Mouse (Mus musculus) ES-Bruce4 (cell line): ENCODE results near the gene Nrg3. TPM values are rescaled to one million over a fixed set of nuclear protein-coding genes. Genes with fewer than 3 reads are reported as not detected.

ENCODE experiments used
- H3K27ac ChIP-seq: 2 replicates; pipeline ENCODE4 v1.5.1; 2012; ENCODE audit warnings: low read length, inconsistent platforms; ENCODE audit not compliant: insufficient read depth
- H3K27me3 ChIP-seq: 2 replicates; pipeline ENCODE4 v1.6.1; 2012; ENCODE audit warnings: mild to moderate bottlenecking, low read length, inconsistent platforms; ENCODE audit not compliant: control insufficient read depth, poor library complexity, insufficient read depth, severe bottlenecking
- H3K36me3 ChIP-seq: 2 replicates; pipeline ENCODE4 v1.6.1; 2012; ENCODE audit warnings: inconsistent platforms, mild to moderate bottlenecking, low read length, moderate library complexity; ENCODE audit not compliant: control insufficient read depth, poor library complexity, insufficient read depth, severe bottlenecking
- H3K4me1 ChIP-seq: one replicate; pipeline ENCODE4 v1.8.1; 2011; ENCODE audit warnings: low read length; ENCODE audit not compliant: control insufficient read depth, insufficient read depth
- H3K4me3 ChIP-seq: 2 replicates; pipeline ENCODE4 v1.5.1; 2011; ENCODE audit warnings: low read depth, mild to moderate bottlenecking, low read length
- H3K9ac ChIP-seq: 2 replicates; pipeline ENCODE4 v1.6.1; 2012; ENCODE audit warnings: low read depth, mild to moderate bottlenecking, inconsistent platforms; ENCODE audit not compliant: poor library complexity, severe bottlenecking
- H3K9me3 ChIP-seq: replicated peaks from 2 replicates; pipeline ENCODE4 v1.6.1; 2012; ENCODE audit warnings: mild to moderate bottlenecking, low read length, inconsistent platforms; ENCODE audit not compliant: control insufficient read depth, poor library complexity, insufficient read depth, severe bottlenecking
- CTCF ChIP-seq: IDR thresholded peaks from one replicate; pipeline ENCODE4 v1.8.1; 2011; ENCODE audit warnings: low read depth, low read length
- EP300 ChIP-seq: IDR thresholded peaks from 2 replicates; pipeline ENCODE4 v1.6.1; 2011; ENCODE audit warnings: low read depth, low read length; ENCODE audit not compliant: insufficient read depth
- POLR2A ChIP-seq: IDR thresholded peaks from one replicate; pipeline ENCODE4 v1.8.1; 2011; ENCODE audit warnings: low read length; ENCODE audit not compliant: insufficient read depth
- polyA plus RNA-seq: library from polyadenylated mRNA; stranded (reverse); fragments of >200 nt; gene quantifications from 2 replicates; pipeline ENCODE4 v1.2.4, GENCODE M21; 2011; ENCODE audit warnings: low read depth; ENCODE audit not compliant: missing spikeins, insufficient read depth, insufficient read length

Nrg3 gene
- polyA plus RNA-seq, 1 experiment, result not detected

- Histone ChIP-seq H3K27ac (no peak overlapping the region), H3K9me3 (no peaks in the 10 kb centered on the region), H3K36me3 (no peaks in the 10 kb centered on the region), H3K9ac (no peak overlapping the region), H3K27me3 (no peaks in the 10 kb centered on the region), H3K4me1 (no peaks in the 10 kb centered on the region), H3K4me3 (no peak overlapping the region)
- TF ChIP-seq POLR2A (no peak), EP300 (no peak), CTCF (no peak)
These were observed 116.6 kb downstream of the Nrg3 start for GRCm38 (mm10) chr14:39356251-39356650.

DNA sequence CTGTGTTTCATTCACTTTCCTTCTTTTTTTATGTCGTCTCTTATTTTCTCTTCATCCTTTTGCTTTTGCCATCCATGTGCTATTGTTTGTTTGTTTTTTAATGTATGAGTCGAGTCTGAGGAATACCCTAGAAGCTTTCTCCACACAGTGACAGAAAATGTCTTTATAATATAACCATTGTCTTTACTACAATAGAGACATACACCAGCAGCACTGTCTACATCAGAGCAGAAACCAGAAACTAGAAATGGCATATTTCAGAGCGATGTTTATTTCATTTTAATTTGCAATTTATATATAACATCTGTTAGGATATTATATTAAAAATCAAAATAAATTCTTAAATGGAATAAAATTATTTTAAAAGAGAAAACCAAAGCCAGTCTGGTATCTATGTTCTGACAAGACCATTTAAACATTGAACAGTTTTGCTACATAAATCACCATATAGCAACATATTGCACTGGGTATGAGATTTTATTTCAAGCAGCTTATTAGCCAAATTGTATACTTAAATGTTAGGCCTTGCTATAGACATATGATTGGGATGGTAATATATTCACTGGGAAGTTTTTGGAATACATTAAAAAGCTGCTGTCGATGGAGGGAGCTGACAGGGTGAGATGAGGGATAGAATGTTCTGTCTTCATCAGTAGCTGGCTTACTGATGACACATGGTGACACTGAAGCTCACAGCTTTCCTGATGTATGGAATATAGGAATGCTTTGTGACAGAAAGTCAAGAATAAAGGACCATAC, 120.7 kb downstream of the Nrg3 start:
- TF ChIP-seq POLR2A, result no peak
- no peak for TF ChIP-seq EP300
- no peak for TF ChIP-seq CTCF
- no peak overlapping the region for H3K27ac ChIP-seq
- H3K9ac ChIP-seq, result no peak overlapping the region
- H3K9me3 ChIP-seq, result no peaks in the 10 kb centered on the region
- no peak overlapping the region for H3K4me3 ChIP-seq
- no peaks in the 10 kb centered on the region for H3K27me3 ChIP-seq
- H3K4me1 ChIP-seq, result no peaks in the 10 kb centered on the region
- H3K36me3 ChIP-seq, result no peaks in the 10 kb centered on the region

DNA sequence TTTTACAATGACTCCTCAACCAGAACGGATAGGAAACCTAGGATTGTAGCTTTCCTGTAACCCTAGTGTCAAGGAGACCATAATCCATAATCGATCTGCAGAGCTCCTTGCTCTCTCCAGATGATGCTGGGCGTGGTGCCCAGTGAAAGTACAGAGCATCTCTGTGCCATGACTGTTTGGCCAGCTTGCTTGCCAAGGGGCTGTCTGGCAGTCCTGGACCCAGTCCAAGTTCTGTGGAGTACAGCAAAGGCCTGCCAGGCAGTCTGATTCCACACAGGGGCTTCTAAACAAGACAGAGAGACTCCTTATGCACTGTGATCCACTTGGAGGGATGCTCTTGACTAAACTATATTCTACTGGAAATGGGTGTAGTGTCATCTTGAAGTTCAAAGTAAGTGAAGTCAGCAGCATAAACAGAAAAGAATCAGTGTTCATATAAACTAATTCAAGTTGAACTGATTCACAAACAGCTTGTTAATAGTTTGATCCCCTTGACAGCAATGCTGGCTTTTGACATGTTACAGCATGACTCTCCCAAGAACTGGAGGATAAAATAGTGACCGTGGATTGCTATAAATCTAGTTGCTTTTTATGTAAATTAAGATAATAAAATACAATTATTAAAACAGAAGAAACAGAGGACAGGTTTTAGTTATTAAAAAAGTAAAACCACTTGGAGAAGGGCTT, 155.3 kb downstream of the Nrg3 start:
- H3K36me3 ChIP-seq, result no peaks in the 10 kb centered on the region
- TF ChIP-seq POLR2A (no peak), CTCF (no peak), EP300 (no peak)
- no peaks in the 10 kb centered on the region for H3K27me3 ChIP-seq
- H3K9ac ChIP-seq, result no peak overlapping the region
- H3K4me1 ChIP-seq, result no peaks in the 10 kb centered on the region
- H3K4me3 ChIP-seq, result no peak overlapping the region
- H3K9me3 ChIP-seq, result no peaks in the 10 kb centered on the region
- H3K27ac ChIP-seq, result no peak overlapping the region

DNA sequence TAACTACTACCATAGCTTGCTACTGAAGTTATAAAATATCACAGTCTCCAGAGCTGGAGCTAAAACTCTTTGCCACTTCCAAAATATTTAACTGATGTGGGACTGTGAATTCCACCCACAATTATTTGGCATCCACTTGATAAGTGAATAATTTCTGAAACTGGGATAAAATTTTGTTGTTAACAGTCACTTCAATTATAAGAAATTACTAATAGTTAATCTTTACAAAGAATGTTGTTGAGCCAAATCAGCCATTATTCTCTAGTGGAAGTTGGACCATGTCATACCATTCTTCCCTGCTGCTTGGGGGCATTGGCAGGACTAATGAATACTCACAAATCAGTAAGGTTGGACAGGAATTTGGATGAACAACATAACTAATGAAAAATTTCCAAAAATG, 158.8 kb downstream of the Nrg3 start:
- H3K9me3 ChIP-seq, result no peaks in the 10 kb centered on the region
- no peak for TF ChIP-seq CTCF
- TF ChIP-seq POLR2A, result no peak
- TF ChIP-seq EP300, result no peak
- H3K9ac ChIP-seq, result no peak overlapping the region
- H3K27ac ChIP-seq, result no peak overlapping the region
- no peak overlapping the region for H3K4me3 ChIP-seq
- H3K36me3 ChIP-seq, result no peaks in the 10 kb centered on the region
- no peaks in the 10 kb centered on the region for H3K4me1 ChIP-seq
- H3K27me3 ChIP-seq, result no peaks in the 10 kb centered on the region

DNA sequence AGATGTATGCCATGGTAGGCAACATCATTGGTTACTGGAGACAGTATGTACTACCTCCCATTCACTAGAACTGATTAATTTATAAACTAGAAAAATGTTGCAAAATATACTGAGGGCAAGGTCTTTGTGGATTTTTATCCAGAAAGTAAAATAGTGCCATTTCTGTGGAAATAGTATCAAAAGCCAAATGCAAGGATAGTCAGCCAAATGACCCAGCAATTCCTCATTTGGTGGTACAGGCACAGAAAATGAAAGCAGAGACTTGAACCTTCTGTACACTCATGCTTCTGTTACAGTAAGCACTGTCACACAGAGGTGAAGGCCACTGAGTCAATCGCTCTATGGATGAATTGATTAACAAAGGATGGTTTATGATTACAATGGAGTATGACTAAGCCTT, 207.8 kb downstream of the Nrg3 start:
- Histone ChIP-seq H3K36me3 (no peaks in the 10 kb centered on the region), H3K4me1 (no peaks in the 10 kb centered on the region), H3K4me3 (no peak overlapping the region), H3K9ac (no peak overlapping the region), H3K27ac (no peak overlapping the region), H3K27me3 (no peaks in the 10 kb centered on the region), H3K9me3 (no peaks in the 10 kb centered on the region)
- no peak for TF ChIP-seq POLR2A
- no peak for TF ChIP-seq EP300
- no peak for TF ChIP-seq CTCF

DNA sequence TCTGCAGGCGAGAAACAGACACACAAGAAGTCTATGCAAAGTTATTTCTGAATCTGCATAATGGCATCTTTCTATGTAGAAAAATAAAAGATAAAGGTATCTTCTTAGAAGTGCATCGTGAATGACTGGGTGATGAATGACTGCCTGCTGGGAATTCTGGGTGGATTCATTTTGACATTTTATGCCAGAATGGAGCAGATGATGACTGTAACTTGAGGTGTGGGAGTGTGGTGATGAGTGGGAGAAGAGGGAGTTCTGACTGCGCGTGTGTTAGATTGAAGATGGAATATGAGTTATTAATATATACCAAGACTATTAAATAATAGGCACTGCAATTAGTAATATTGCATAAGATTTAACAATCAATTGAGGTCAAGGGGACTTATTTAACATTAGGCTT, 208.5 kb downstream of the Nrg3 start:
- no peaks in the 10 kb centered on the region for H3K36me3 ChIP-seq

More for the DNA sequence above, 208.5 kb downstream of the Nrg3 start:
- H3K27ac ChIP-seq, result no peak overlapping the region
- no peaks in the 10 kb centered on the region for H3K27me3 ChIP-seq
- H3K9me3 ChIP-seq, result no peaks in the 10 kb centered on the region
- H3K4me1 ChIP-seq, result no peaks in the 10 kb centered on the region
- no peak overlapping the region for H3K9ac ChIP-seq
- no peak overlapping the region for H3K4me3 ChIP-seq
- no peak for TF ChIP-seq CTCF
- TF ChIP-seq POLR2A, result no peak
- no peak for TF ChIP-seq EP300
